Mouse (Mus musculus): ENCODE results near the gene Mus81.

Mus81 gene

GRCm38 (mm10) chr19:5447515-5448353 is 40.5 kb downstream of the Mus81 start, which contains the start of gene Fosl1:
Gene Fosl1 (plus strand): TSS chr19:5447547.
- in situ Hi-C loops (cut with MseI, MboI): no loop called here

DNA sequence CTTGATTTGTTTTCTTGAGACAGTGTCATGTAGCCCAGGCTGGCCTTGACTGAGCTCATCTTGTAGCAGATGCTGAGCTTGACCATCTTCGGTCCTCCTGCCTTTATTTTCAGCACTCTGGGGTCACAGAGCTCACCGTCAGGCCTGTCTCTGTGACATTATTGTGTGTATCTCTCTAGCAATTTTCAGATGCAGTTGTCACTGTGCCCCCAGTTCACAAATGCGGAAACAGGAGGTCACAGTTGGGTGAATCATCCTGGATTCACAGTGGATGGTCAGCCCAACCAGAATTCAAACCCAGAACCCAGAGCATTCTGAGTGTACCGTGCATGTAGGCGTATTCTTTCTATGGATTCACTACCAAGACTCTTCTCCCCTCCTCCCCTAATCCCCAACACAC is 42.5 kb downstream of the Mus81 start:
- in situ Hi-C loops (cut with MseI, MboI): no loop called here

GRCm38 (mm10) chr19:5444954-5445353 is 43.2 kb downstream of the Mus81 start:
- in situ Hi-C loops (cut with MseI, MboI): no loop called here

DNA sequence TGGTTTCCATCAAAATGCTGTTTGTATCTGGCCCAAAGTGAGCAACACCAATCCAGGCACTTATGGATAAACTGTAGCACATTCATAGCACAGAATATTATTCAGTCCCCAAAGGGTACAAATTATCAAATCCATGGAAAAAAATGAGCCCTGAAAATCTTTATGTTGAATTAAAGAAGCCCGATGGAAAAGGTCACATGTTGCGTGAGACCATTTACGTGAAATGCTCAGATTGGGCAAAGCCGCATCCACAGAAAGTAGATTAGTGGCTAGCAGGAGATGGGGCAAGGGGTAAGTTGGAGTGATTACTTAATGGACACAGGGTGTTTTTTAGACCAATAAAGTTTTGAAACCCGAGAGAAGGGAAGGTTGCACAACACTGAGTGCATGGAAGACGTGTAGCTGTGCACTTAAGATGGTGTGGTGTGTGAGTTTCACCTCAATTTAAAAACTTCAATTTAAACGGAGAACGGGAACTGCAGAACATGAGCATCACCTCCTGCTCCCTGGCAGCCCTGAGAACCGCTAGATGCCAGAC is 43.8 kb downstream of the Mus81 start:
- in situ Hi-C loops (cut with MseI, MboI): no loop called here

GRCm38 (mm10) chr19:5433951-5434350 is 54.3 kb downstream of the Mus81 start:
- in situ Hi-C loops (cut with MseI, MboI): no loop called here

- in situ Hi-C loops (cut with MseI, MboI): no loop called here
Observed at GRCm38 (mm10) chr19:5432992-5433852, 55.0 kb downstream of the Mus81 start.
